ENCODE assay signal across 18 mouse cellular contexts in the genomic region with DNA sequence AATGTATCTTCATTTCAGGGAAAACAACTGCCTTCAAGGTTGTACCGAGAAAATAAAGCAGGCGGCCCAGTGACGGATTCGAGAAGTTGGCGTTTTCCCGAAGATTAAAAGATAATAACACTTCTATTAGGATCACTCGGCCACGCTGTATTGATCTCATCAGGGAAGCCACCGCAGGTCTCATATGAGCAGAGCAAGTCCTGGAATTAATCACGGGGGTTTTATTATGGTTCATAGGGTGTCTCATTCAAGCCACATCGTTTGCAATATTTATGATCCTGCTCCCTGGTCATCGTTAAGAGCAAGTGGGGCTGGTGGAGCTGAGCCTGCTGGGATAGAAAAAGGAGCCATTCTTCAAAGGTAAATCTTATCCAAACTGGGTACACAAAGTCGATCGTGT.
"Had no signal": no experiment of that assay in that cellular context is flagged by ENCODE, and none has a peak within 500 bp of the region (broad histone marks: within the 10 kb centered on the region; RNA-seq: fewer than 3 reads in every experiment).

No protein-coding gene starts in this region.

- H3K27me3 ChIP-seq: limb, embryonic 12.5 days; limb, embryonic 15.5 days had no signal

- DNase-seq: kidney, adult 18-20 months; kidney, adult 9 months; kidney, postnatal 14 days; kidney, postnatal 4 days; left cerebral cortex, postnatal 4 days; liver, postnatal 0 days; lung, embryonic 14.5 days; retina, postnatal 1 day; right cerebral cortex, postnatal 25 days; thymus, adult 18-20 months; thymus, postnatal 36 days had no signal

- ATAC-seq: liver, postnatal 0 days; lung, postnatal 0 days had no signal

- H3K4me1 ChIP-seq: limb, embryonic 15.5 days; midbrain, embryonic 10.5 days had no signal

- H3K9ac ChIP-seq: limb, embryonic 12.5 days; limb, embryonic 15.5 days; liver, embryonic 14.5 days; liver, postnatal 0 days; lung, embryonic 14.5 days had no signal

- H3K4me2 ChIP-seq: limb, embryonic 12.5 days; limb, embryonic 15.5 days; liver, embryonic 11.5 days; lung, embryonic 14.5 days had no signal

- H3K9me3 ChIP-seq: limb, embryonic 12.5 days; limb, embryonic 15.5 days; midbrain, embryonic 10.5 days had no signal

- H3K27ac ChIP-seq: limb, embryonic 12.5 days; limb, embryonic 15.5 days; liver, embryonic 14.5 days; macrophage; midbrain, embryonic 10.5 days had no signal

- H3K36me3 ChIP-seq: limb, embryonic 12.5 days; limb, embryonic 15.5 days; midbrain, embryonic 10.5 days had no signal

- H3K4me3 ChIP-seq: limb, embryonic 12.5 days; limb, embryonic 15.5 days; midbrain, embryonic 10.5 days had no signal
